ENCODE assay signal across 34 mouse cellular contexts in the genomic region with DNA sequence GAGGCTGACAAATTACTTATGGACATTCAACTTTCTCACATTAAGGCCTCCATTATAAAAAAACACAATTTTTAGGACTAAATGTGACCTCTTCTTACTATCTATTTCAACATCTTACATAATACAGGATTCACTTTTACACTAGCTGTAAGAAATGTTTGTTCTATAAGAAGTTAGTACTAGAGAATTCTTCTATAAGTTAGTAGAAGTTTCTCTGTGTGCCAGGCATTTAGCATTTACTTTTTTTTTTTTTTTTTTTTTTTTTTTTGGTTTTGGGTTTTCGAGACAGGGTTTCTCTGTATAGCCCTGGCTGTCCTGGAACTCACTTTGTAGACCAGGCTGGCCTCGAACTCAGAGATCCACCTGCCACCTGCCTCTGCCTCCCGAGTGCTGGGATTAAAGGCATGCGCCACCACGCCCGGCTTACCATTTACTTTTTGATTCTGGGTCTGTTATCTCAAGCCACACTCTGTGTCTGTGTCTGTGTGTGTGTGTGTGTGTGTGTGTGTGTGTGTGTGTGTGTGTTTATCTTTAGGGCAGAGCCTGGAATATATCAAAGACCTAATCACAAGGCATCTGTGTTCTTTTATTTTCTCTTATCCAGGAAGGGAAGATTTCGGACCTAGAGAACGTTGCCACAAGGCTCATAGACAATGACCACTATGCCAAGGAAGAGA. TPM values are rescaled to one million over a fixed set of nuclear protein-coding genes. Genes with fewer than 3 reads are reported as not detected.
DNase-seq lines count a peak whose midpoint lies in the region; ATAC-seq and TF ChIP-seq lines count a peak whose summit lies in the region.
"Had no signal": no experiment of that assay in that cellular context is flagged by ENCODE, and none has a peak within 500 bp of the region (broad histone marks: within the 10 kb centered on the region; RNA-seq: fewer than 3 reads in every experiment).

No protein-coding gene starts in this region.

- peak; percentile 41 for ATAC-seq in liver, embryonic 12.5 days
- peak; percentile 52 for ATAC-seq in megakaryocyte progenitor cell, adult 5-6 weeks (replicated peaks; ENCODE audit: poor library complexity)
- ATAC-seq: activated CD4-positive, CD25-positive, alpha-beta regulatory T cell, adult 4 months; forebrain, embryonic 15.5 days; hindbrain, postnatal 0 days; inflammation-experienced regulatory T-cells, adult 6 months had no signal

- no peaks in the 10 kb centered on the region for H3K4me1 ChIP-seq in liver, embryonic 12.5 days
- no peaks in the 10 kb centered on the region for H3K4me1 ChIP-seq in MEL (ENCODE audit: control insufficient read depth in 1 of 2, insufficient read depth in 2 of 2, low read length in 2 of 2)
- H3K4me1 ChIP-seq: embryonic facial prominence, embryonic 10.5 days; embryonic facial prominence, embryonic 13.5 days; forebrain, embryonic 12.5 days; forebrain, embryonic 15.5 days; heart, embryonic 10.5 days; heart, embryonic 13.5 days had no signal

- TF ChIP-seq CTCF in MEL (IDR thresholded peaks at IDR 0.05 in 2 of 3, conservative IDR thresholded peaks at IDR 0.05 in 1 of 3; ENCODE audit: control insufficient read depth in 1 of 3, insufficient read depth in 1 of 3, low read depth in 2 of 3, low read length in 3 of 3, poor library complexity in 1 of 3, severe bottlenecking in 1 of 3): no peak

- no peak overlapping the region for H3K4me2 ChIP-seq in liver, embryonic 12.5 days
- H3K4me2 ChIP-seq: embryonic facial prominence, embryonic 13.5 days; forebrain, embryonic 12.5 days; forebrain, embryonic 15.5 days; heart, embryonic 13.5 days; hindbrain, embryonic 14.5 days had no signal

- DNase-seq in liver: no peak
- no peak for DNase-seq in MEL (ENCODE audit: low read depth, low spot score)
- DNase-seq in gastrocnemius, adult 8-10 months (ENCODE audit: low spot score in 2 of 2): no peak
- DNase-seq in adrenal gland, postnatal 4 days (ENCODE audit: low spot score in 2 of 2): no peak
- DNase-seq: adrenal gland, adult 8-10 months; adrenal gland, postnatal 25 days; B cell, adult 2 months; cerebellum, adult 18-20 months; cerebellum, adult 9-10 months; cerebellum, postnatal 36 days; embryo, embryonic 11 days; gastrocnemius, postnatal 10 days; gastrocnemius, postnatal 36 days; heart, adult 2 months; heart, postnatal 14 days; heart, postnatal 4 days had no signal

- no peak overlapping the region for H3K4me3 ChIP-seq in liver, embryonic 12.5 days
- H3K4me3 ChIP-seq in MEL (ENCODE audit: control insufficient read depth in 1 of 2, insufficient read depth in 1 of 2, low read depth in 2 of 2, low read length in 2 of 2): no peak overlapping the region
- H3K4me3 ChIP-seq: embryonic facial prominence, embryonic 10.5 days; embryonic facial prominence, embryonic 13.5 days; erythroblast, embryonic 14.5 days; forebrain, embryonic 12.5 days; forebrain, embryonic 15.5 days; heart, adult 2 months; heart, embryonic 10.5 days; heart, embryonic 13.5 days had no signal

- no peak for TF ChIP-seq RAD21 in MEL (IDR thresholded peaks at IDR 0.05; ENCODE audit: low read depth, low read length)

- H3K79me2 ChIP-seq in MEL (ENCODE audit: control insufficient read depth, insufficient read depth, low read length, poor library complexity): no peaks in the 10 kb centered on the region

- H3K36me3 ChIP-seq in liver, embryonic 12.5 days: peaks cover 88% of the 10 kb centered on the region
- peaks cover 0 to 53% of the 10 kb centered on the region in 2 experiments; a peak in 2 of 4 replicates for H3K36me3 ChIP-seq in MEL (ENCODE audit: control insufficient read depth in 1 of 2, insufficient read depth in 2 of 2, low read length in 2 of 2)
- H3K36me3 ChIP-seq: embryonic facial prominence, embryonic 10.5 days; embryonic facial prominence, embryonic 13.5 days; forebrain, embryonic 12.5 days; forebrain, embryonic 15.5 days; heart, embryonic 10.5 days had no signal

- WGBS in liver, embryonic 12.5 days (ENCODE audit: insufficient replicate concordance): 72% methylated on average over 8 of the region's 8 CpGs

- H3K27ac ChIP-seq in liver, embryonic 12.5 days: no peak overlapping the region
- no peak overlapping the region for H3K27ac ChIP-seq in MEL (ENCODE audit: control insufficient read depth, low read depth, low read length)
- H3K27ac ChIP-seq: embryonic facial prominence, embryonic 10.5 days; embryonic facial prominence, embryonic 13.5 days; forebrain, embryonic 12.5 days; forebrain, embryonic 15.5 days; heart, adult 2 months; heart, embryonic 10.5 days; heart, embryonic 13.5 days; hindbrain, embryonic 14.5 days; hindbrain, postnatal 0 days had no signal

- no peaks in the 10 kb centered on the region for H3K9me3 ChIP-seq in liver, embryonic 12.5 days (replicated peaks)
- no peaks in the 10 kb centered on the region for H3K9me3 ChIP-seq in MEL (replicated peaks; ENCODE audit: insufficient read depth, low read length)
- H3K9me3 ChIP-seq: embryonic facial prominence, embryonic 10.5 days; embryonic facial prominence, embryonic 13.5 days; forebrain, embryonic 12.5 days; forebrain, embryonic 15.5 days; heart, embryonic 10.5 days; heart, embryonic 13.5 days had no signal

- TF ChIP-seq EP300 in MEL (IDR thresholded peaks at IDR 0.05; ENCODE audit: low read depth in 1 of 2, low read length in 2 of 2): no peak

- H3K9ac ChIP-seq in liver, embryonic 12.5 days: no peak overlapping the region
- no peak overlapping the region for H3K9ac ChIP-seq in MEL (ENCODE audit: control insufficient read depth, low read depth, low read length, poor library complexity, severe bottlenecking)
- H3K9ac ChIP-seq: embryonic facial prominence, embryonic 13.5 days; forebrain, embryonic 12.5 days; forebrain, embryonic 15.5 days; heart, embryonic 13.5 days; hindbrain, embryonic 14.5 days had no signal

- TF ChIP-seq POLR2A in MEL (IDR thresholded peaks at IDR 0.05; ENCODE audit: control insufficient read depth in 1 of 2, insufficient read depth in 1 of 2, low read depth in 1 of 2, low read length in 2 of 2, poor library complexity in 1 of 2): no peak

- no peaks in the 10 kb centered on the region for H3K27me3 ChIP-seq in liver, embryonic 12.5 days (replicated peaks)
- no peaks in the 10 kb centered on the region for H3K27me3 ChIP-seq in MEL (ENCODE audit: control insufficient read depth in 1 of 2, insufficient read depth in 2 of 2, low read length in 2 of 2)
- H3K27me3 ChIP-seq: CH12.LX; embryonic facial prominence, embryonic 13.5 days; forebrain, embryonic 12.5 days; forebrain, embryonic 15.5 days; heart, embryonic 13.5 days had no signal

TF ChIP-seq in MEL, 35 proteins besides CTCF, POLR2A, EP300 and RAD21:
- no peak for TF ChIP-seq CHD1 (IDR thresholded peaks at IDR 0.05; ENCODE audit: low read depth, low read length)
- peak; percentile 58; the same call in 1 of the 2 replicates for TF ChIP-seq ZNF384 (IDR thresholded peaks at IDR 0.05; ENCODE audit: low read depth, low read length)
- no peak for TF ChIP-seq KAT2A (conservative IDR thresholded peaks at IDR 0.05; ENCODE audit: low read depth, low read length)

RNA-seq across cellular contexts. Expression of a gene that starts 35.2 kb away (rescaled TPM):
- polyA plus RNA-seq in liver, embryonic 12.5 days (2016; fragmentation: Nextera tagmentation; extraction: Ambion mirVana): 0.08 and 0.20 TPM in 2 replicates
- not detected in 2 replicates for total RNA-seq in MEL (2012; rRNA removed)
- under 1 TPM in 1 of 2 experiments, not detected in 1; 0.31 TPM for polyA plus RNA-seq in MEL (2012; ENCODE audit: insufficient read depth in 1 of 2, insufficient read length in 2 of 2, low read depth in 1 of 2, low replicate concordance in 2 of 2, missing spikeins in 1 of 2)
- total RNA-seq in megakaryocyte progenitor cell, adult 5-6 weeks (2015): not detected in 2 replicates
- not detected in 2 replicates for total RNA-seq in megakaryocyte progenitor cell, adult 5-6 weeks (2017)
- not detected for total RNA-seq in gastrocnemius, adult 8-10 months (2022)
- total RNA-seq in adrenal gland, postnatal 4 days (2021): not detected
- total RNA-seq: adrenal gland, adult 8-10 months; adrenal gland, postnatal 25 days; CH12.LX; gastrocnemius, postnatal 10 days; gastrocnemius, postnatal 36 days; granulocyte monocyte progenitor cell, adult 5-6 weeks; heart, adult 2 months; heart, postnatal 14 days; heart, postnatal 4 days; hindbrain, postnatal 0 days had no signal
- polyA plus RNA-seq: activated CD4-positive, CD25-positive, alpha-beta regulatory T cell, adult 4 months; cortical plate, adult 2 months; embryonic facial prominence, embryonic 10.5 days; embryonic facial prominence, embryonic 13.5 days; erythroblast, embryonic 14.5 days; forebrain, embryonic 12.5 days; forebrain, embryonic 15.5 days; heart, adult 2 months; heart, embryonic 10.5 days; heart, embryonic 13.5 days; heart, embryonic 16.5 days; hindbrain, embryonic 11.5 days; hindbrain, embryonic 14.5 days; hindbrain, postnatal 0 days; inflammation-experienced regulatory T-cells, adult 6 months had no signal

RNA-seq across cellular contexts. Expression of a gene that starts 44.1 kb away (rescaled TPM):
- polyA plus RNA-seq in liver, embryonic 12.5 days (2016; fragmentation: Nextera tagmentation; extraction: Ambion mirVana): 46.8 and 50.0 TPM in 2 replicates
- 39.1 and 43.5 TPM in 2 replicates for total RNA-seq in MEL (2012; rRNA removed)
- polyA plus RNA-seq in MEL (2012; ENCODE audit: insufficient read depth in 1 of 2, insufficient read length in 2 of 2, low read depth in 1 of 2, low replicate concordance in 2 of 2, missing spikeins in 1 of 2): 10 to 100 TPM; 46.1 to 98.0 TPM
- 1.3 and 4.1 TPM in 2 replicates for total RNA-seq in megakaryocyte progenitor cell, adult 5-6 weeks (2015)
- 5.9 and 9.9 TPM in 2 replicates for total RNA-seq in megakaryocyte progenitor cell, adult 5-6 weeks (2017)
- total RNA-seq in gastrocnemius, adult 8-10 months (2022): under 1 TPM in 1 of 4 experiments, not detected in 3; 0.05 TPM
- total RNA-seq in adrenal gland, postnatal 4 days (2021): 10 to 100 TPM in 1 of 2 experiments, 1 to 10 TPM in 1; 5.0 to 10.4 TPM
- total RNA-seq: hindbrain, postnatal 0 days had no signal
- polyA plus RNA-seq: cortical plate, adult 2 months had no signal
